Mouse (Mus musculus) spleen, postnatal 36 days (tissue): ENCODE measurements at regions not wholly inside any gene's neighbourhood (a gene's known extent, or its start where the extent isn't known, plus 50 kb on each side); places are given as distances from the start of the nearest gene placed in this dataset.
A peak's percentile ranks its signal among the peaks of the same experiment; 100 is the strongest.

Experiments used
- DNase-seq, 2 experiments: peaks; one replicate each; pipeline ENCODE4 v3.0.0; 2022; ENCODE audit warnings: low spot score in 2 of 2, mixed read lengths in 1 of 2

DNA sequence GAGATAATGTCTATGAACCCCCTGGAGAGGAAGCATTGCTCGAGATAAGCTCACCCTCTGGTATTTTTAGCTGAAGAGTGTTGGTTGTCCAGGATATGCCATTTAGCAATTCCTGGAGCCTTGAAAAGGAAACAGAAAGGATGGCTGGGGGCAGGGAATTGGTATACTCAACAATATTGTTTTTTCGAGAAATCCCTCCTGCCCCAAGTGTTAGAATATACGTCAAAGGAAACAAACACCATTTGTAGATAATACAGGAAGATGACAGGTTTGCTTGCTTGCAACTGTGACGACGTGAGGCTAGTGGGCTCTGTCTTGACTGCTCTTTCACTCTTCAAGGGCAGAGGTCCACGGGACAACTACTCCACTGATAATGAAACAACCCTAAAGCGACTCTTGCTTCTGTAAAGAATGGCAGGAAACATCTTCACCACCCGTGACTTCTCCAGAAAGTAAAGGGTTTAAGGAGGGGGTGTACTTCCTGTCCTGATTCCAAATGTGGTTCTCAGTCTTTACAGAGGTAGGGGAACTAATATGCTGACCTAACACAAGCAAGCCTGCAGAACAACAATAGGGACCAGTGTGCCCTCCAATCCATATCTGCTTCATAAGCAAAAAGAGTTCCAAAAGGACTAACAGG, 270.3 kb downstream of the Ets1 start:
- peak; percentile 19 for DNase-seq

DNA sequence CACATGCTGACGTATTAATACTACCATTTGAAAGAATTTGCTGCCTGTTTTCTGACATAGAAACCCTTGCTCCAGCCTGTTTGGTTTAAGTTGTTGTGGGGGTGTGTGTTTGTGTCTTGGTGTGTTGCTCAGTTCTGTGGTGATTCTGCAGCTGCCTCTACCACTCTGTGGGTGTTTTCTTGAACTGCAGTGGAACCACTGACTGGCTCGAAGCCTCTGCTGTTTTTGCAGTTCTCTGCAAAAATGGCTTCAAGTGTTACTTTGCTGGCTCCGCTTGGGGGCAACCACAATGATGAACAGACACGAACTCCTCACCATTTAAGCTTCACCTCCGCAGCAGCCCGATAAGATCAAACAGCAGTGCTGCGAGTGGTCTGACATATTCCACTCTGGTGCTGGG, 274.6 kb downstream of the Ets1 start:
- peak; percentile 26 to 37 for DNase-seq

GRCm38 (mm10) chr9:32915633-32916032, 279.6 kb downstream of the Ets1 start:
- no peak for DNase-seq

DNA sequence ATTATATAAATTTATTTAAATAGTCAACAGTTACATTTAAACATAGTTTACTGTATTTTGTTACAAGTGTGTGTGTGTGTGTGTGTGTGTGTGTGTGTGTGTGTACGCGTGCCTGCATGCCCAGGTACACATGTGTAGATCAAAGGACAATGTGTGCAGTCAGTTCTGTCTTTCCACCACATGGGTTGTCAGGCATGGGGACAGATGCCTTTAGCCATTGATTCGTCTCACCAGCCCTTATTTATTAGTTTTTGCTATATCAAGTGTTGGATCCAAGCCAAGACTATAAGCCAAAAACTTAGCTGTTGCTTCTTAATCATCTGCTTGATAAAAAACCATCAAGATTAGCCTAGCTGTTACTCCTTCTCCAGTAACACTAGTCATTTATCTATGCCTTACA, 280.7 kb downstream of the Ets1 start:
- DNase-seq, result no peak

DNA sequence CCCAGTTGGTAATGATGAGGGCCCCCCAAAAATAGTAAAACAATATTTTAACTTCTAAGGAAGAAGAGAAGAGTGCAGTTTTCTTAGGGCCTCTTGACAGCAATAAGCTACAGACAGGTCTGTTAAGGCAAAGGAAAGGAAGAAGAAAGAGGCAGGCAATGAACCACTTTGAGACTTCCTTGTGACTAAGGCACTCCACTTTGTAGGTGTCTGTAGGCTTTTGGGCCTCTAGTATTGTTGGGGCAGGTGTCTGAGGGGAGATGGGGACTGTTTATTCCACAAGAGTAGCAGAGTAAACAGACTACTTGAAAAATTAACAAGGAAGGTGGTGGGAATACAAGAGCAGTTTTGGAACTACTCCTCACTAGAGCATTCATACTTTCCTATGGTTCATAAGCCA, 287.9 kb downstream of the Ets1 start:
- no peak for DNase-seq

- no peak for DNase-seq
Observed at GRCm38 (mm10) chr9:32924333-32924886, 288.4 kb downstream of the Ets1 start.

DNA sequence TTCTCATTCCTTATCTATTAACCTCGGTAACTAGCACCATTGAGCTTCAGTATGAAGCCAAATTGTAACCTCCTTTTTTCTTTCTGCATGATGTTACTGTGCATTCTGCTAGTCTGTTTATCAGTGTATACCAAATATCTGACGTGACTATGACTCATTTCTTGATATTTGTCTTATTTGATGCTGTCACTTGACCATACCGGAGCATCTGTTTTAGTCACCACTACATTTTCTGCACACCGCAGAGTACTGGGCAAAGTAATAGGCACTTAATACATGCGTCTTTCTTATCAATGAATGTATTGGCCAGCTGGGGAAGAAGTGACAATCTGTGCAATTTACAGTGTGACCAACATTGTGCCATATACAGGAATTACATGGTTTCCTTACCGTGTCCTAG, 289.0 kb downstream of the Ets1 start:
- no peak for DNase-seq

GRCm38 (mm10) chr9:32925720-32926595, 289.9 kb downstream of the Ets1 start:
- peak; percentile 41 to 42 for DNase-seq

DNA sequence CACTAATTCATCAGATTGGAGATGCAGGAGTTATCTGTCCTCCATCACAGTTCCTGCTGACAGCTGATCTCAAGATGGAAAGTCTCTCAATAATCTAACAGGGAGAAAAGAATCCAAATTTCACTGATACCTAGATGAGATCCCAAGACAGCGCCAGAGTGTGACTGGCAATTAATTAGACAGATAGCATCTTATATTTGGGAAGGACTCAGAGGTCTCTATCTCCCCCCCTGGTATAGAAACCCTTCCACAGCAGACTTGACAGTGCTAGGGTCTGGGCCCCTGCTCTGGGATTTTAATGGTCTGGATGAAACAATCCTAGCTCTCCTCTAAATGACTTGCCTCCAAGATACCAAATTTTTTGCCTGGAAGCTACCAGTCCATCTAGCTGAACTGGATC, 291.6 kb downstream of the Ets1 start:
- no peak for DNase-seq

DNA sequence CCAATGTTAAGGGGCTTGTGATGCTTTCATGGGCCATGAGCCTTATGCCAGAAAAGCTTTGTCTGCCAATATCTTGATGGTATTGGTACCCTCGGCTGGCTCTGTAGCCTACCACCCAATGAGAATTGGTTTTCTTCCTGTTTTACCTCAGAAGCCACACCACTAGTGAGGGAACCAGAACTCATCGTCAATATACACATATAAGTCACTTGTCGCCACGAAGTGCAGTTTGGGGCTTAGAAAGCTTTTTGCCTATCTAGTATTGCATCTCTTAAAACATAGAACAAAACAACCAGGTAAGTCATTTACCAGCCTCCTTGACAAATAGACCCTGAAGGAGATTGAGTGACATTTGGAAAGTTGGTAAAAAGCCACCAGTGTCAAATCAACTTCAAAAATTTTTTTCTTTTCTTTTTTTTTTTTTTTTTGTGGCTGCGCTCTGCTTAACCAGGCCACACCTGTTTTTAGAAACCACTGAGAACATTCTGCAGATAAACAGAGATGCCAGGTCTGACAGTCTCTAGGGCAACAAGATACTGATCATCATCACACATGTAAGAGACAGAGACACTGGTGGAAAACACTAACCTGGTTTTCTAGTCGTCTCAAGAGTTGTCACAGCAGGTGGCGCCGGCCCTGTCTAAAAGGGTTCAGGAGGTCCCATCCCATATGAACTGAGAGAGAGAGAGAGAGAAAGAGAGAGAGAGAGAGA, 292.4 kb downstream of the Ets1 start:
- DNase-seq, result peak; percentile 59 to 68

DNA sequence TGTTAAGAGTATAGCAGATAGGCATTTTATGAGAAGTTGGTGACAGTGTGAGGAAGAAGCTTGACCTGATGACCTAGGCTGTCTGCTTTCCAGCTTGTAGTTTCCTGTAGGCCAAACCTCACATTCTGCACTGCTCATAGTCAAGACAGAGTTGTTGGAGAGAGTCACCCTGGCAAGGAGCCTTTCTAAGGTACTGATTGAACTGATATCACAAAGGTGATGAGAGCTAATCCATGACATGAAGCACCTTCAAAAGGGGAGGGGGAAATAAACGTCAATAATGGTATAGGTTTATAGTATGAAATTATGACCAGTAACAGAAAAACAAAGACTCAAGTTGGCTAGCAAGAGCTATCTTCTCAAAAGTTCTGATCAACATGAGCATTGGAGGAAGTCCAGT, 293.3 kb downstream of the Ets1 start:
- DNase-seq, result no peak

GRCm38 (mm10) chr9:32929826-32930225, 293.8 kb downstream of the Ets1 start:
- no peak for DNase-seq

GRCm38 (mm10) chr9:32931266-32932005, 295.4 kb downstream of the Ets1 start:
- DNase-seq, result no peak

GRCm38 (mm10) chr9:32933237-32934071, 297.4 kb downstream of the Ets1 start:
- no peak for DNase-seq

- no peak for DNase-seq
Observed at GRCm38 (mm10) chr9:32934436-32934835, 298.4 kb downstream of the Ets1 start.

DNA sequence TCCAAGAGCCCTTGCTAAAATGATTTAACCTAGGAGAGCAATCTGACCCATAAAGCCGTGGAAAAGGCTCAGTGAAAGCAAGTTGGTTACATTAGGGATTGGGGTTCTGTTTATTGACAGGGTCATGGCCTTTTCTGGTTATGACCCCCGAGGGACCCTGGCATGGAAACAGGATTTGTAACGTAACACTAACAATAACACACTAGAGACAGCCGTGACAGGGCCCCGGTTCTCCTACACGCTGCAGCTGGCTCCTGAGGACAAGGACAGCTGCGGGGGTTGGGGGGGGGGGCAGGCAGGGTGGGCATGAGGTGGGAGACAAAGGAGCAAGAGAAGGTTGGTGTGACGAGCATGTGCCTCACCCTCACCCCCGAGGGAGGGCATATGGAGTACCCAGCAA, 300.4 kb downstream of the Ets1 start:
- DNase-seq, result no peak

DNA sequence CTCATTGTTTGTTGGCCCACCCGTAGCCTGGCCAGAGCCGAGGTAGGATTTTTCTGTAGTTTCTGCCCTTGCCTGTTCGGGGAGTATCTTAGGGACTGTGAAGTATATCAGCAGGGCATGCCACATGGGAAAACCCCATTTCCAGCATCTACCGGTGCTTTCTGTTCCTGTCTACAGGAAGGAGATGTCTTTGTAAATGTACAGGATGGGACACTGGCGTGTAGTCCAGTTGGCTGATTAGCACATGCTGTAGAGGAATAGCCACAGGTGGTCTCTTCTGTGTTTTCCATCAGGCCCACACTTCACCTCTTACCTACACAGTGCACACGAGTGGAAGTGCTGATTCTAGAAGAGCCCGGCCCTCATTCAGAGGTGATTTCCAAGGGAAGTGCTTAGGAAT, 301.4 kb downstream of the Ets1 start:
- no peak for DNase-seq

- DNase-seq, result no peak
Observed at GRCm38 (mm10) chr9:32938857-32939256, 302.8 kb downstream of the Ets1 start.

GRCm38 (mm10) chr9:32939626-32940025, 303.6 kb downstream of the Ets1 start:
- no peak for DNase-seq

DNA sequence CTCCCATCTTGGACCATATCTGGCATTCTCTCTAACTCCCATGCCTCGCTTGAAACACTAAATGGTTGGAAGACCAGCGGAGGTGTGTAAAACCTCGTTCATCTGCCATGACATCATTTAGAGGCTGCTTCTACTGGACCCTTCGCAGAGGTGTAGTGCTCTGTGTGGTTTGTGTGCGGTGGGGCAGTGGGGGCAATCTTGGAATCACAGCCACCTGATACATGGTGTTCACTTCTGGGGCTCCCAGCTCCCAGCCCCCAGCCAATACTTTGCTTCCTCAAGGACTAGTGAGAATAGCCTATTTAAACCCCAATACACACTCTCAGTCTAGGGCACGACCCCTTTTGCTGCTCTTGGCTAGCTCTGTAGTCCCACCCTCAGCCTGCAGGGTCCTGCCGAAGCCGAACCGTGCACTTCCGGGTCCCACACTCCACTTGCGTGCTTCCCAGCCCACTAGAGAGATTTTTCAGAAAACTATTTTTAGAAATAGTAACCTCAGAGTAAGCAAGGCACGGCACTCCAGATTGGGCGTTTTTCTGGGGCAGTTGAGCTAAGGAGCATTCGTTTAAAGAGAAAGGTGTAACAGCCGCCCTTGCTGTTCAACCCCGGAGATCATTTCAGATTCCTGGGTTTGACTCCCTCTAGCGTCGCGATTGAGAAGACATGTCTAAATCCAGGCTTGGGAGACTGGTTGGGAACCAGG, 304.2 kb downstream of the Ets1 start:
- peak; percentile 66 to 77 for DNase-seq
